Mouse (Mus musculus) small intestine, adult 2 months (tissue): ENCODE measurements at regions not wholly inside any gene's neighbourhood (a gene's known extent, or its start where the extent isn't known, plus 50 kb on each side); places are given as distances from the start of the nearest gene placed in this dataset.

Experiments
- H3K27ac ChIP-seq: fragments of 200-500 bp; 2 replicates; pipeline ENCODE4 v1.5.1; 2012; ENCODE audit warnings: low read depth, low read length, control low read depth, inconsistent platforms; ENCODE audit not compliant: insufficient read depth
- H3K27me3 ChIP-seq: fragments of 200-500 bp; 2 replicates; pipeline ENCODE4 v1.6.1; 2012; ENCODE audit warnings: mild to moderate bottlenecking, moderate library complexity, low read length, inconsistent platforms; ENCODE audit not compliant: control insufficient read depth, insufficient read depth
- H3K36me3 ChIP-seq: fragments of 200-500 bp; 2 replicates; pipeline ENCODE4 v1.6.1; 2012; ENCODE audit warnings: mild to moderate bottlenecking, low read length, control low read depth, inconsistent platforms; ENCODE audit not compliant: control insufficient read depth, insufficient read depth
- H3K4me1 ChIP-seq: fragments of 200-500 bp; 2 replicates; pipeline ENCODE4 v1.6.1; 2012; ENCODE audit warnings: low read length, inconsistent platforms, mixed read lengths; ENCODE audit not compliant: control insufficient read depth, insufficient read depth, insufficient read length
- H3K4me3 ChIP-seq: fragments of 200-500 bp; 2 replicates; pipeline ENCODE4 v1.5.1; 2012; ENCODE audit warnings: low read depth, mild to moderate bottlenecking, control low read depth, inconsistent platforms, low read length, moderate library complexity
- CTCF ChIP-seq: fragments of 200-500 bp; IDR thresholded peaks from 2 replicates; pipeline ENCODE4 v1.5.1; 2012; ENCODE audit warnings: low read depth, mild to moderate bottlenecking, control low read depth, inconsistent platforms, low read length, moderate library complexity, mixed read lengths; ENCODE audit not compliant: insufficient replicate concordance, insufficient read length; ENCODE audit errors: extremely low read depth
- POLR2A ChIP-seq: fragments of 200-500 bp; IDR thresholded peaks from 2 replicates; pipeline ENCODE4 v1.6.1; 2012; ENCODE audit warnings: low read depth, mild to moderate bottlenecking, control low read depth, inconsistent platforms, low read length, moderate library complexity
- WGBS: fragments of 180-500 bp; shearing (Covaris S2); methylation state at CpG from one replicate; pipeline ENCODE4 v1.1.7; 2018; 5-methylcytosine and 5-hydroxymethylcytosine counted together

GRCm38 (mm10) chr15:61523036-61523435 is 600.2 kb upstream of the A1bg start:
- Histone ChIP-seq H3K4me1 (no peaks in the 10 kb centered on the region), H3K27me3 (no peaks in the 10 kb centered on the region), H3K27ac (no peak overlapping the region), H3K4me3 (no peak overlapping the region), H3K36me3 (no peaks in the 10 kb centered on the region)
- 28% methylated on average over 2 of the region's 2 CpGs for WGBS
- no peak for TF ChIP-seq POLR2A

GRCm38 (mm10) chr15:61517265-61517664 is 594.5 kb upstream of the A1bg start:
- H3K27me3 ChIP-seq = no peaks in the 10 kb centered on the region
- no peak overlapping the region for H3K27ac ChIP-seq
- TF ChIP-seq POLR2A (no peak), CTCF (no peak)
- no peaks in the 10 kb centered on the region for H3K36me3 ChIP-seq
- 69% methylated on average over 1 of the region's 1 CpGs for WGBS
- no peak overlapping the region for H3K4me3 ChIP-seq
- no peaks in the 10 kb centered on the region for H3K4me1 ChIP-seq

GRCm38 (mm10) chr15:61514324-61514723 is 591.5 kb upstream of the A1bg start:
- 13% methylated on average over 1 of the region's 1 CpGs for WGBS
- TF ChIP-seq POLR2A = no peak
- no peak for TF ChIP-seq CTCF
- Histone ChIP-seq H3K4me3 (no peak overlapping the region), H3K27me3 (no peaks in the 10 kb centered on the region), H3K27ac (no peak overlapping the region), H3K4me1 (no peaks in the 10 kb centered on the region), H3K36me3 (no peaks in the 10 kb centered on the region)

GRCm38 (mm10) chr15:61508806-61509205 is 586.0 kb upstream of the A1bg start:
- H3K4me1 ChIP-seq = no peaks in the 10 kb centered on the region
- WGBS = 95% methylated on average over 6 of the region's 6 CpGs

GRCm38 (mm10) chr15:61506361-61506897 is 583.6 kb upstream of the A1bg start:
- no peak overlapping the region for H3K4me3 ChIP-seq
- TF ChIP-seq POLR2A (no peak), CTCF (no peak)
- 29% methylated on average over 6 of the region's 6 CpGs for WGBS

More at GRCm38 (mm10) chr15:61508806-61509205, 586.0 kb upstream of the A1bg start:
- Histone ChIP-seq H3K36me3 (no peaks in the 10 kb centered on the region), H3K27me3 (no peaks in the 10 kb centered on the region), H3K4me3 (no peak overlapping the region), H3K27ac (no peak overlapping the region)
- TF ChIP-seq CTCF (no peak), POLR2A (no peak)

GRCm38 (mm10) chr15:61503436-61503835 is 580.6 kb upstream of the A1bg start:
- WGBS = 19% methylated on average over 7 of the region's 7 CpGs
- H3K36me3 ChIP-seq = no peaks in the 10 kb centered on the region
- no peaks in the 10 kb centered on the region for H3K4me1 ChIP-seq
- TF ChIP-seq CTCF = no peak
- TF ChIP-seq POLR2A = no peak
- H3K27ac ChIP-seq = no peak overlapping the region
- H3K27me3 ChIP-seq = no peaks in the 10 kb centered on the region
- no peak overlapping the region for H3K4me3 ChIP-seq

More at GRCm38 (mm10) chr15:61506361-61506897, 583.6 kb upstream of the A1bg start:
- H3K36me3 ChIP-seq = no peaks in the 10 kb centered on the region
- H3K27me3 ChIP-seq = no peaks in the 10 kb centered on the region
- no peak overlapping the region for H3K27ac ChIP-seq
- no peaks in the 10 kb centered on the region for H3K4me1 ChIP-seq

- Histone ChIP-seq H3K27ac (no peak overlapping the region), H3K36me3 (no peaks in the 10 kb centered on the region), H3K27me3 (no peaks in the 10 kb centered on the region), H3K4me1 (no peaks in the 10 kb centered on the region), H3K4me3 (no peak overlapping the region)
- TF ChIP-seq POLR2A = no peak
- TF ChIP-seq CTCF = no peak
- 62% methylated on average over 4 of the region's 4 CpGs for WGBS
Observed at GRCm38 (mm10) chr15:61489731-61490130, 566.9 kb upstream of the A1bg start.
